Mouse (Mus musculus): ENCODE measurements around the gene Ifitm6. TPM values are rescaled to one million over a fixed set of nuclear protein-coding genes. Genes with fewer than 3 reads are reported as not detected.
"Not testable (repeated sequence)": the region's sequence is repeated elsewhere in the genome, so short reads cannot be mapped to it uniquely, and the experiment has no call there.

The Ifitm6 gene
- polyA plus RNA-seq, 1 experiment = not detected

GRCm38 (mm10) chr7:141042539-141042938 lies 24.8 kb upstream of the Ifitm6 start:
- Histone ChIP-seq H3K27ac (ENCODE audit: insufficient read depth, low read length) (no peak overlapping the region), H3K4me3 (ENCODE audit: insufficient read depth, low read length) (no peak overlapping the region), H3K4me1 (ENCODE audit: control insufficient read depth, insufficient read depth, low read length) (peaks cover 15% of the 10 kb centered on the region)
- TF ChIP-seq POLR2A (IDR thresholded peaks at IDR 0.05; ENCODE audit: low read depth, low read length) (no peak), CTCF (IDR thresholded peaks at IDR 0.05; ENCODE audit: borderline replicate concordance, insufficient read depth, low read length) (no peak)

- TF ChIP-seq POLR2A (IDR thresholded peaks at IDR 0.05; ENCODE audit: low read depth, low read length) = no peak; the same call in 1 of the 2 replicates
- TF ChIP-seq CTCF (IDR thresholded peaks at IDR 0.05; ENCODE audit: borderline replicate concordance, insufficient read depth, low read length) = no peak
- peak overlapping the region; percentile 95 for H3K27ac ChIP-seq (ENCODE audit: insufficient read depth, low read length)
- peaks cover 7% of the 10 kb centered on the region; the same call in 1 of the 2 replicates for H3K4me1 ChIP-seq (ENCODE audit: control insufficient read depth, insufficient read depth, low read length)
- no peak overlapping the region for H3K4me3 ChIP-seq (ENCODE audit: insufficient read depth, low read length)
Observed at GRCm38 (mm10) chr7:141041661-141042060, 23.9 kb upstream of the Ifitm6 start.

- Histone ChIP-seq H3K27ac (ENCODE audit: insufficient read depth, low read length) (peak overlapping the region; percentile 95), H3K4me1 (ENCODE audit: control insufficient read depth, insufficient read depth, low read length) (peaks cover 3% of the 10 kb centered on the region; the same call in 1 of the 2 replicates), H3K4me3 (ENCODE audit: insufficient read depth, low read length) (no peak overlapping the region)
- TF ChIP-seq POLR2A (IDR thresholded peaks at IDR 0.05; ENCODE audit: low read depth, low read length) = peak; percentile 37; the same call in 1 of the 2 replicates
- no peak for TF ChIP-seq CTCF (IDR thresholded peaks at IDR 0.05; ENCODE audit: borderline replicate concordance, insufficient read depth, low read length)
Observed at GRCm38 (mm10) chr7:141040867-141041606, 23.3 kb upstream of the Ifitm6 start.

- TF ChIP-seq POLR2A (IDR thresholded peaks at IDR 0.05; ENCODE audit: low read depth, low read length) = no peak
- Histone ChIP-seq H3K4me1 (ENCODE audit: control insufficient read depth, insufficient read depth, low read length) (peaks cover 3% of the 10 kb centered on the region; the same call in 1 of the 2 replicates), H3K4me3 (ENCODE audit: insufficient read depth, low read length) (no peak overlapping the region), H3K27ac (ENCODE audit: insufficient read depth, low read length) (no peak overlapping the region)
Observed at GRCm38 (mm10) chr7:141039386-141040107, 21.8 kb upstream of the Ifitm6 start.

- no peak for TF ChIP-seq POLR2A (IDR thresholded peaks at IDR 0.05; ENCODE audit: low read depth, low read length)
- no peak for TF ChIP-seq CTCF (IDR thresholded peaks at IDR 0.05; ENCODE audit: borderline replicate concordance, insufficient read depth, low read length)
- Histone ChIP-seq H3K27ac (ENCODE audit: insufficient read depth, low read length) (no peak overlapping the region), H3K4me1 (ENCODE audit: control insufficient read depth, insufficient read depth, low read length) (peaks cover 3% of the 10 kb centered on the region; the same call in 1 of the 2 replicates), H3K4me3 (ENCODE audit: insufficient read depth, low read length) (no peak overlapping the region)
Observed at GRCm38 (mm10) chr7:141038090-141039032, 20.6 kb upstream of the Ifitm6 start.

GRCm38 (mm10) chr7:141036624-141037023 lies 18.9 kb upstream of the Ifitm6 start:
- not testable (repeated sequence) for H3K4me1 ChIP-seq (ENCODE audit: control insufficient read depth, insufficient read depth, low read length); H3K27ac ChIP-seq (ENCODE audit: insufficient read depth, low read length); H3K4me3 ChIP-seq (ENCODE audit: insufficient read depth, low read length)

- no peaks in the 10 kb centered on the region for H3K4me1 ChIP-seq (ENCODE audit: control insufficient read depth, insufficient read depth, low read length)
- no peak for TF ChIP-seq POLR2A (IDR thresholded peaks at IDR 0.05; ENCODE audit: low read depth, low read length)
Observed at GRCm38 (mm10) chr7:141032458-141033167, 14.9 kb upstream of the Ifitm6 start.

GRCm38 (mm10) chr7:141030390-141030789 lies 12.7 kb upstream of the Ifitm6 start:
- TF ChIP-seq POLR2A (IDR thresholded peaks at IDR 0.05; ENCODE audit: low read depth, low read length) (no peak), CTCF (IDR thresholded peaks at IDR 0.05; ENCODE audit: borderline replicate concordance, insufficient read depth, low read length) (no peak)
- Histone ChIP-seq H3K4me1 (ENCODE audit: control insufficient read depth, insufficient read depth, low read length) (no peaks in the 10 kb centered on the region), H3K27ac (ENCODE audit: insufficient read depth, low read length) (no peak overlapping the region), H3K4me3 (ENCODE audit: insufficient read depth, low read length) (no peak overlapping the region)

More at GRCm38 (mm10) chr7:141032458-141033167, 14.9 kb upstream of the Ifitm6 start:
- no peak overlapping the region for H3K4me3 ChIP-seq (ENCODE audit: insufficient read depth, low read length)
- no peak overlapping the region for H3K27ac ChIP-seq (ENCODE audit: insufficient read depth, low read length)

GRCm38 (mm10) chr7:141028831-141029230 lies 11.1 kb upstream of the Ifitm6 start, which contains the start of gene Gm17387:
TSS of gene Gm17387 (plus strand) at chr7:141029131.
- Histone ChIP-seq H3K4me3 (ENCODE audit: insufficient read depth, low read length) (no peak within 1 kb of the TSS), H3K27ac (ENCODE audit: insufficient read depth, low read length) (no peak within 1 kb of the TSS), H3K4me1 (ENCODE audit: control insufficient read depth, insufficient read depth, low read length) (no peaks in the 10 kb centered on the region)
- TF ChIP-seq POLR2A (IDR thresholded peaks at IDR 0.05; ENCODE audit: low read depth, low read length) (no peak), CTCF (IDR thresholded peaks at IDR 0.05; ENCODE audit: borderline replicate concordance, insufficient read depth, low read length) (no peak)
